25 mouse cellular contexts compared by ENCODE assay signal in genomic region chr13:13587653-13588184, GRCm38 (mm10).
"Had no signal": no experiment of that assay in that cellular context is flagged by ENCODE, and none has a peak within 500 bp of the region (broad histone marks: within the 10 kb centered on the region; RNA-seq: fewer than 3 reads in every experiment).

No protein-coding gene starts in this region.

- H3K4me2 ChIP-seq: limb, embryonic 12.5 days; limb, embryonic 15.5 days; liver, embryonic 11.5 days; liver, embryonic 15.5 days; midbrain, embryonic 12.5 days; midbrain, embryonic 15.5 days; neural tube, embryonic 12.5 days; neural tube, embryonic 15.5 days had no signal

- H3K36me3 ChIP-seq: limb, embryonic 12.5 days; limb, embryonic 15.5 days; liver, embryonic 15.5 days; midbrain, embryonic 12.5 days; midbrain, embryonic 15.5 days; neural tube, embryonic 12.5 days; neural tube, embryonic 15.5 days had no signal

- H3K9ac ChIP-seq: limb, embryonic 12.5 days; limb, embryonic 15.5 days; liver, embryonic 15.5 days; midbrain, embryonic 12.5 days; midbrain, embryonic 15.5 days; neural tube, embryonic 12.5 days; neural tube, embryonic 15.5 days had no signal

- ATAC-seq: intestine, postnatal 0 days; midbrain, embryonic 15.5 days had no signal

- DNase-seq: kidney, adult 2 months; kidney, postnatal 25 days; layer of hippocampus, adult 9-11 months; layer of hippocampus, postnatal 36 days; left cerebral cortex, postnatal 4 days; right cerebral cortex, adult 18-20 months; right cerebral cortex, postnatal 14 days; right cerebral cortex, postnatal 4 days; thymus, adult 2 months; thymus, postnatal 14 days; thymus, postnatal 4 days had no signal

- H3K27ac ChIP-seq: kidney, postnatal 0 days; layer of hippocampus, adult 2 months; left cerebral cortex, adult 2 months; limb, embryonic 12.5 days; limb, embryonic 15.5 days; macrophage; midbrain, embryonic 12.5 days; midbrain, embryonic 15.5 days; neural tube, embryonic 12.5 days; neural tube, embryonic 15.5 days; stomach, postnatal 0 days had no signal

- H3K4me3 ChIP-seq: layer of hippocampus, adult 2 months; left cerebral cortex, adult 2 months; limb, embryonic 12.5 days; limb, embryonic 15.5 days; liver, embryonic 15.5 days; midbrain, embryonic 12.5 days; midbrain, embryonic 15.5 days; neural tube, embryonic 12.5 days; neural tube, embryonic 15.5 days had no signal

- H3K9me3 ChIP-seq: limb, embryonic 12.5 days; limb, embryonic 15.5 days; liver, embryonic 15.5 days; midbrain, embryonic 12.5 days; midbrain, embryonic 15.5 days; neural tube, embryonic 12.5 days; neural tube, embryonic 15.5 days had no signal

- H3K27me3 ChIP-seq: limb, embryonic 12.5 days; limb, embryonic 15.5 days; liver, embryonic 15.5 days; midbrain, embryonic 12.5 days; midbrain, embryonic 15.5 days; neural tube, embryonic 12.5 days; neural tube, embryonic 15.5 days had no signal
